ENCODE assay signal across 8 mouse cellular contexts in genomic region chr6:65584870-65585332, GRCm38 (mm10). TPM values are rescaled to one million over a fixed set of nuclear protein-coding genes. Genes with fewer than 3 reads are reported as not detected.
DNase-seq lines count a peak whose midpoint lies in the region.

No protein-coding gene starts in this region.

- intact Hi-C loops in heart, postnatal 14 days (cut with DNase I) = no loop called here
- intact Hi-C loops in left cerebral cortex, postnatal 14 days (cut with DNase I) = no loop called here

- peak; percentile 26 to 49 for DNase-seq in adrenal gland, adult (ENCODE audit: inconsistent age in 2 of 2, low spot score in 1 of 2)
- DNase-seq in adrenal gland, adult 18-20 months (ENCODE audit: low spot score in 2 of 2) = no peak
- DNase-seq in adrenal gland, postnatal 25 days = peak; percentile 29
- DNase-seq in heart, postnatal 14 days = peak; percentile 65 to 76
- peak; percentile 62 to 77 for DNase-seq in left cerebral cortex, postnatal 14 days (ENCODE audit: low spot score in 2 of 2)
- peak; percentile 51 for DNase-seq in right cerebral cortex, postnatal 25 days
- no peak for DNase-seq in kidney, postnatal 25 days
- no peak for DNase-seq in thymus, adult 18-20 months

RNA-seq across cellular contexts. Expression of gene Tnip3, which starts 59.8 kb away (rescaled TPM):
- under 1 TPM in 1 of 2 experiments, not detected in 1; 0.13 TPM for total RNA-seq in adrenal gland, adult 18-20 months (2021)
- total RNA-seq in adrenal gland, postnatal 25 days (2021) = 0.27 TPM in 1 of 2 replicates, not detected in the other
- 1 to 10 TPM; 1.2 to 1.4 TPM for total RNA-seq in heart, postnatal 14 days (2021)
- not detected for total RNA-seq in left cerebral cortex, postnatal 14 days (2021)

Comparison
In these comparisons a context has a peak if more than half of its experiments do, and no peak if none do; other contexts are left out.
1. DNase-seq: peak in adrenal gland, adult (2 of 2), adrenal gland, postnatal 25 days (single experiment), heart, postnatal 14 days (2 of 2), left cerebral cortex, postnatal 14 days (2 of 2) and right cerebral cortex, postnatal 25 days (single experiment); none in adrenal gland, adult 18-20 months (0 of 2), kidney, postnatal 25 days (0 of 2) and thymus, adult 18-20 months (0 of 2).